ENCODE assay signal across 12 mouse cellular contexts in genomic region chr9:25571381-25571780, GRCm38 (mm10).
DNase-seq lines count a peak whose midpoint lies in the region; ATAC-seq lines count a peak whose summit lies in the region.
"Had no signal": no experiment of that assay in that cellular context is flagged by ENCODE, and none has a peak within 500 bp of the region (broad histone marks: within the 10 kb centered on the region; RNA-seq: fewer than 3 reads in every experiment).

No protein-coding gene starts in this region.

- ATAC-seq in stomach, embryonic 16.5 days (ENCODE audit: insufficient read depth, low FRiP score), result peak; percentile 45; the same call in 1 of the 2 replicates
- ATAC-seq in kidney, embryonic 15.5 days (replicated peaks; ENCODE audit: low FRiP score), result no peak

- H3K36me3 ChIP-seq in heart, embryonic 10.5 days, result no peaks in the 10 kb centered on the region
- no peaks in the 10 kb centered on the region for H3K36me3 ChIP-seq in limb, embryonic 10.5 days
- H3K36me3 ChIP-seq in stomach, embryonic 16.5 days (ENCODE audit: control insufficient read depth, insufficient read depth, low read length), result no peaks in the 10 kb centered on the region
- no peaks in the 10 kb centered on the region for H3K36me3 ChIP-seq in kidney, embryonic 15.5 days
- H3K36me3 ChIP-seq: hindbrain, embryonic 12.5 days; lung, embryonic 15.5 days; neural tube, embryonic 13.5 days had no signal

- H3K9ac ChIP-seq in stomach, embryonic 16.5 days (ENCODE audit: low read length), result no peak overlapping the region
- no peak overlapping the region for H3K9ac ChIP-seq in kidney, embryonic 15.5 days
- H3K9ac ChIP-seq: hindbrain, embryonic 12.5 days; lung, embryonic 15.5 days; neural tube, embryonic 13.5 days had no signal

- no peak overlapping the region for H3K4me3 ChIP-seq in heart, embryonic 10.5 days
- H3K4me3 ChIP-seq in limb, embryonic 10.5 days, result no peak overlapping the region
- H3K4me3 ChIP-seq in stomach, embryonic 16.5 days (replicated peaks; ENCODE audit: low read length), result no peak overlapping the region
- no peak overlapping the region for H3K4me3 ChIP-seq in kidney, embryonic 15.5 days (replicated peaks)
- H3K4me3 ChIP-seq: erythroblast, embryonic 14.5 days; hindbrain, embryonic 12.5 days; lung, embryonic 15.5 days; neural tube, embryonic 13.5 days had no signal

- H3K4me1 ChIP-seq in heart, embryonic 10.5 days, result peaks cover 47% of the 10 kb centered on the region
- peaks cover 66% of the 10 kb centered on the region for H3K4me1 ChIP-seq in limb, embryonic 10.5 days
- H3K4me1 ChIP-seq in stomach, embryonic 16.5 days (ENCODE audit: control insufficient read depth, insufficient read depth, low read length), result peaks cover 14% of the 10 kb centered on the region; the same call in 1 of the 2 replicates
- H3K4me1 ChIP-seq in kidney, embryonic 15.5 days, result 0 out of 2 replicates have a peak, but pooled peaks cover 4% of the 10 kb centered on the region
- H3K4me1 ChIP-seq: hindbrain, embryonic 12.5 days had no signal

- H3K4me2 ChIP-seq in stomach, embryonic 16.5 days (ENCODE audit: low read depth, low read length), result no peak overlapping the region
- no peak overlapping the region for H3K4me2 ChIP-seq in kidney, embryonic 15.5 days
- H3K4me2 ChIP-seq: hindbrain, embryonic 12.5 days; lung, embryonic 15.5 days; neural tube, embryonic 13.5 days had no signal

- no peaks in the 10 kb centered on the region for H3K27me3 ChIP-seq in heart, embryonic 10.5 days (ENCODE audit: insufficient read depth, poor library complexity, severe bottlenecking)
- no peaks in the 10 kb centered on the region for H3K27me3 ChIP-seq in limb, embryonic 10.5 days (ENCODE audit: low read depth, poor library complexity, severe bottlenecking)
- H3K27me3 ChIP-seq in stomach, embryonic 16.5 days (ENCODE audit: control insufficient read depth, insufficient read depth, low read length), result no peaks in the 10 kb centered on the region
- H3K27me3 ChIP-seq in kidney, embryonic 15.5 days, result no peaks in the 10 kb centered on the region
- H3K27me3 ChIP-seq: hindbrain, embryonic 12.5 days; lung, embryonic 15.5 days; neural tube, embryonic 13.5 days had no signal

- no peak for DNase-seq in heart, embryonic 10.5 days (ENCODE audit: low spot score)
- no peak for DNase-seq in heart, adult 8-10 months (ENCODE audit: low spot score)
- peak; percentile 14 to 23 for DNase-seq in urinary bladder, adult 18-20 months (ENCODE audit: low spot score in 2 of 2)
- DNase-seq in urinary bladder, postnatal 4 days (ENCODE audit: low spot score in 2 of 2), result no peak
- DNase-seq in limb, embryonic 10.5 days (ENCODE audit: low spot score), result no peak
- no peak for DNase-seq in left cerebral cortex, adult 11 months (ENCODE audit: low spot score)

- no peaks in the 10 kb centered on the region for H3K9me3 ChIP-seq in heart, embryonic 10.5 days
- H3K9me3 ChIP-seq in limb, embryonic 10.5 days (replicated peaks), result no peaks in the 10 kb centered on the region
- no peaks in the 10 kb centered on the region for H3K9me3 ChIP-seq in stomach, embryonic 16.5 days (replicated peaks; ENCODE audit: control insufficient read depth, low read length)
- H3K9me3 ChIP-seq in kidney, embryonic 15.5 days (replicated peaks), result no peaks in the 10 kb centered on the region
- H3K9me3 ChIP-seq: hindbrain, embryonic 12.5 days; lung, embryonic 15.5 days; neural tube, embryonic 13.5 days had no signal

- 55% methylated on average over 2 of the region's 2 CpGs for WGBS in heart, embryonic 10.5 days
- 41% methylated on average over 2 of the region's 2 CpGs for WGBS in limb, embryonic 10.5 days
- WGBS in stomach, embryonic 16.5 days, result 30% methylated on average over 2 of the region's 2 CpGs
- 40% methylated on average over 2 of the region's 2 CpGs for WGBS in kidney, embryonic 15.5 days

- H3K27ac ChIP-seq in heart, embryonic 10.5 days, result peak overlapping the region; percentile 64
- peak overlapping the region; percentile 82 for H3K27ac ChIP-seq in limb, embryonic 10.5 days
- H3K27ac ChIP-seq in stomach, embryonic 16.5 days (ENCODE audit: low read length), result peak overlapping the region; percentile 78
- no peak overlapping the region for H3K27ac ChIP-seq in kidney, embryonic 15.5 days
- H3K27ac ChIP-seq: hindbrain, embryonic 12.5 days; lung, embryonic 15.5 days; neural tube, embryonic 13.5 days had no signal

Comparison
In these comparisons a context has a peak if more than half of its experiments do, and no peak if none do; other contexts are left out.
1. DNase-seq: peak in urinary bladder, adult 18-20 months (2 of 2); none in heart, embryonic 10.5 days (single experiment), heart, adult 8-10 months (single experiment), urinary bladder, postnatal 4 days (0 of 2), limb, embryonic 10.5 days (single experiment) and left cerebral cortex, adult 11 months (single experiment).